In the genomic region with DNA sequence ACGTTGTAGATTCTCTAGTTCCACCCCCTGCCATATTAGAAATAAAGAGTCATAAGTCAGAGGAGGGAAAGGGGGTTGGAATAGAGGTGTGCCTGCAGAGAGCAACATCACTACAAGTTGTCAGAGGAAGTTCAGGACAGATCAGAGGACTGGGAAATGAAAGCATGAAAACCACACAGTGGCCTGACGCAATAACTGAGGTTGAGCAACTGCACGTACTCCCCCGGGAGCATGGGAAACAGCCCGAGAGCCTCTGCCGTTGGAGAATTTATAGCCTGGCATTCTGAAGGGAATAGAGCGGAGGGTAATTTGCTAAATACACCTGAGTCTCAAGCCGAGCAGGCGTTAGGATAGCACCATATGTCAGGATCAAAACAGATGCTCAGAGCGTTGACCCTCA, we compare ENCODE assay signal across 10 mouse cellular contexts. TPM values are rescaled to one million over a fixed set of nuclear protein-coding genes. Genes with fewer than 3 reads are reported as not detected.
DNase-seq lines count a peak whose midpoint lies in the region; ATAC-seq lines count a peak whose summit lies in the region.
"Had no signal": no experiment of that assay in that cellular context is flagged by ENCODE, and none has a peak within 500 bp of the region (broad histone marks: within the 10 kb centered on the region; RNA-seq: fewer than 3 reads in every experiment).

No protein-coding gene starts in this region.

- no peaks in the 10 kb centered on the region for H3K9me3 ChIP-seq in heart, embryonic 11.5 days (replicated peaks; ENCODE audit: control insufficient read depth, low read length)
- no peaks in the 10 kb centered on the region for H3K9me3 ChIP-seq in intestine, embryonic 15.5 days
- H3K9me3 ChIP-seq: heart, embryonic 13.5 days had no signal

- no peaks in the 10 kb centered on the region for H3K36me3 ChIP-seq in heart, embryonic 11.5 days (ENCODE audit: control insufficient read depth, insufficient read depth, low read length)
- no peaks in the 10 kb centered on the region for H3K36me3 ChIP-seq in intestine, embryonic 15.5 days
- H3K36me3 ChIP-seq in macrophage (ENCODE audit: inconsistent target), result no peaks in the 10 kb centered on the region
- H3K36me3 ChIP-seq: heart, embryonic 13.5 days had no signal

- no peak overlapping the region for H3K9ac ChIP-seq in heart, embryonic 11.5 days (ENCODE audit: low read depth, low read length)
- no peak overlapping the region for H3K9ac ChIP-seq in intestine, embryonic 15.5 days
- H3K9ac ChIP-seq: heart, embryonic 13.5 days had no signal

- 68% methylated on average over 10 of the region's 10 CpGs for WGBS in heart, embryonic 11.5 days (ENCODE audit: insufficient replicate concordance)
- WGBS in intestine, embryonic 15.5 days, result 35% methylated on average over 10 of the region's 10 CpGs
- whole genome bisulfite sequencing in macrophage (ENCODE audit: missing documents), result 3% methylated on average over 10 of the region's 10 CpGs

- ATAC-seq in heart, embryonic 11.5 days (replicated peaks; ENCODE audit: insufficient number of reproducible peaks, low FRiP score, low TSS enrichment), result no peak
- peak; percentile 86 for ATAC-seq in intestine, embryonic 15.5 days

- H3K4me3 ChIP-seq in heart, embryonic 11.5 days (ENCODE audit: low read depth, low read length), result no peak overlapping the region
- no peak overlapping the region for H3K4me3 ChIP-seq in intestine, embryonic 15.5 days (replicated peaks)
- H3K4me3 ChIP-seq in macrophage (ENCODE audit: inconsistent target), result peak overlapping the region; percentile 11; the same call in 1 of the 2 replicates
- H3K4me3 ChIP-seq: heart, embryonic 13.5 days had no signal

- no peaks in the 10 kb centered on the region for H3K4me1 ChIP-seq in heart, embryonic 11.5 days (ENCODE audit: control insufficient read depth, insufficient read depth, low read length)
- H3K4me1 ChIP-seq in intestine, embryonic 15.5 days (replicated peaks), result no peaks in the 10 kb centered on the region
- H3K4me1 ChIP-seq: heart, embryonic 13.5 days had no signal

- H3K79me2 ChIP-seq in macrophage (ENCODE audit: inconsistent target), result no peaks in the 10 kb centered on the region

- H3K27ac ChIP-seq in heart, embryonic 11.5 days (ENCODE audit: low read depth, low read length), result no peak overlapping the region
- H3K27ac ChIP-seq in intestine, embryonic 15.5 days, result no peak overlapping the region
- no peak overlapping the region for H3K27ac ChIP-seq in macrophage
- H3K27ac ChIP-seq: heart, embryonic 13.5 days had no signal

- H3K27me3 ChIP-seq in heart, embryonic 11.5 days (ENCODE audit: control insufficient read depth, insufficient read depth, low read length), result no peaks in the 10 kb centered on the region
- H3K27me3 ChIP-seq in intestine, embryonic 15.5 days (replicated peaks), result no peaks in the 10 kb centered on the region
- H3K27me3 ChIP-seq: heart, embryonic 13.5 days had no signal

- DNase-seq in heart, adult 8-10 months (ENCODE audit: low spot score), result peak; percentile 25
- DNase-seq in MN1 (ENCODE audit: low spot score), result peak; percentile 69
- DNase-seq in frontal cortex, postnatal 10 days (ENCODE audit: low spot score in 2 of 2), result no peak
- no peak for DNase-seq in spleen, adult 12 weeks (ENCODE audit: low spot score)
- DNase-seq in right cerebral cortex, postnatal 10 days (ENCODE audit: low spot score in 2 of 2), result no peak
- DNase-seq: kidney, postnatal 25 days had no signal

- no peak overlapping the region for H3K4me2 ChIP-seq in heart, embryonic 11.5 days
- H3K4me2 ChIP-seq in intestine, embryonic 15.5 days (replicated peaks), result 0 out of 2 replicates have a peak overlapping the region, but pooled peaks have one; percentile 11
- H3K4me2 ChIP-seq: heart, embryonic 13.5 days had no signal

RNA-seq across cellular contexts. Expression of a gene that starts 11.7 kb away (rescaled TPM):
- 10 to 100 TPM; 25.0 to 32.3 (median 27.4) TPM for total RNA-seq in heart, adult 8-10 months (2022)
- polyA plus RNA-seq in heart, embryonic 11.5 days (2014; fragmentation: Nextera tagmentation; extraction: Ambion mirVana), result 27.1 and 27.9 TPM in 2 replicates
- 24.7 and 29.2 TPM in 2 replicates for polyA plus RNA-seq in intestine, embryonic 15.5 days (2015; fragmentation: Nextera tagmentation; extraction: Ambion mirVana)
- total RNA-seq in macrophage (2018; cell fraction: chromatin; rRNA removed), result 100 to 1,000 TPM in 25 of 26 experiments, 10 to 100 TPM in 1; 93.9 to 394 (median 122) TPM
- 10 to 100 TPM; 40.7 to 96.8 (median 56.7) TPM for total RNA-seq in macrophage (2018; cell fraction: cytosol; rRNA removed)
- 100 to 1,000 TPM in 9 of 26 experiments, 10 to 100 TPM in 17; 64.9 to 380 (median 90.8) TPM for total RNA-seq in macrophage (2018; cell fraction: nucleus; rRNA removed)
- polyA plus RNA-seq in macrophage (2018), result 44.0 to 66.4 TPM (median 44.6 TPM) in 3 replicates

RNA-seq across cellular contexts. Expression of a gene that starts 58.2 kb away (rescaled TPM):
- total RNA-seq in heart, adult 8-10 months (2022), result under 1 TPM; 0.20 to 0.34 (median 0.23) TPM
- 2.7 and 3.0 TPM in 2 replicates for polyA plus RNA-seq in heart, embryonic 11.5 days (2014; fragmentation: Nextera tagmentation; extraction: Ambion mirVana)
- 1.9 TPM in 2 replicates for polyA plus RNA-seq in intestine, embryonic 15.5 days (2015; fragmentation: Nextera tagmentation; extraction: Ambion mirVana)
- total RNA-seq in macrophage (2018; cell fraction: chromatin; rRNA removed), result under 1 TPM in 1 of 26 experiments, not detected in 25; 0.22 TPM
- under 1 TPM in 1 of 26 experiments, not detected in 25; under 0.01 TPM for total RNA-seq in macrophage (2018; cell fraction: cytosol; rRNA removed)
- not detected for total RNA-seq in macrophage (2018; cell fraction: nucleus; rRNA removed)
- not detected in 3 replicates for polyA plus RNA-seq in macrophage (2018)

Comparison
In these comparisons a context has a peak if more than half of its experiments do, and no peak if none do; other contexts are left out.
1. DNase-seq: peak in heart, adult 8-10 months (single experiment) and MN1 (single experiment); none in frontal cortex, postnatal 10 days (0 of 2), spleen, adult 12 weeks (single experiment) and right cerebral cortex, postnatal 10 days (0 of 2).